Mouse (Mus musculus) Muller cell, postnatal 12 days (primary cell): ENCODE data around the gene Setd2.
A peak's percentile ranks its signal among the peaks of the same experiment; 100 is the strongest.

Experiments used
- DNase-seq: peaks from one replicate; pipeline ENCODE4 v3.0.0-alpha.2; 2015; ENCODE audit errors: inconsistent ontology term

Setd2 gene

DNA sequence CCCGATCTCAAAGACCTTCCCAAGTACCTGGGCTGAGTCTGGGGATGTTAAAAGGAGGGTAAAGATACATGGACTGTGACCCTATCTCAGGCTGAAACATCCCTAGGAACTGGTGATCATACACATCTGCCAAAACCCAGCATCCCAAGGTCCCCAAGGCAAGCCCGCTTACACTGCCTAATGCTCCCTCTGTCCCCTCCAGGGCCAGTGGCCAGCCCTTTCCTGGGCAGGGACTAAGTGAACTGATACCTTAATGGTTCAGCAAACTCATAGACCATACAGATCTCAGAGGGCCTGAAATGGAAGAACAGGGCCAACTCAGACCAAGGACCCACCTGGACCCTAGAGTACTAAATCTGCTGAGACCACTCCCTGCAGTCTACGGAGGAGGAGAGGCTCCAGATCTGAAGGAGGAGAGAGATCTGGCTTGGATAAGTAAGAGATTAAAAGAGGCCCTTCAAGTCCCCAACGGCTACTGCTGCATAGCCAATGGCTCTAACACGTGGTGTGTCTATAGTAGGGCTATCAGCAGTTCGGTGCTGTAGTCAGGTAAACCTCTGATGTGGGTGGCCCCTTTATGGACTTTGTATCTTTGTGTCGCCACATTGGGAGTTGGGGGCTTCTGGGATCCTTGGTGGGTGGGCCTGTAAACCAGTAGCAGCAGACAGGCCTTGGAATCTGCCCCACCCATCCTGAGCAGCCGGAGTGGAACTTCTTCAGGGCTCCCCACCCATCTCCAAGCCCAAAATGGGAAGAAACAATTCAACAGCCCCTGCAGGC lies 91.2 kb downstream of the Setd2 start:
- no peak for DNase-seq

DNA sequence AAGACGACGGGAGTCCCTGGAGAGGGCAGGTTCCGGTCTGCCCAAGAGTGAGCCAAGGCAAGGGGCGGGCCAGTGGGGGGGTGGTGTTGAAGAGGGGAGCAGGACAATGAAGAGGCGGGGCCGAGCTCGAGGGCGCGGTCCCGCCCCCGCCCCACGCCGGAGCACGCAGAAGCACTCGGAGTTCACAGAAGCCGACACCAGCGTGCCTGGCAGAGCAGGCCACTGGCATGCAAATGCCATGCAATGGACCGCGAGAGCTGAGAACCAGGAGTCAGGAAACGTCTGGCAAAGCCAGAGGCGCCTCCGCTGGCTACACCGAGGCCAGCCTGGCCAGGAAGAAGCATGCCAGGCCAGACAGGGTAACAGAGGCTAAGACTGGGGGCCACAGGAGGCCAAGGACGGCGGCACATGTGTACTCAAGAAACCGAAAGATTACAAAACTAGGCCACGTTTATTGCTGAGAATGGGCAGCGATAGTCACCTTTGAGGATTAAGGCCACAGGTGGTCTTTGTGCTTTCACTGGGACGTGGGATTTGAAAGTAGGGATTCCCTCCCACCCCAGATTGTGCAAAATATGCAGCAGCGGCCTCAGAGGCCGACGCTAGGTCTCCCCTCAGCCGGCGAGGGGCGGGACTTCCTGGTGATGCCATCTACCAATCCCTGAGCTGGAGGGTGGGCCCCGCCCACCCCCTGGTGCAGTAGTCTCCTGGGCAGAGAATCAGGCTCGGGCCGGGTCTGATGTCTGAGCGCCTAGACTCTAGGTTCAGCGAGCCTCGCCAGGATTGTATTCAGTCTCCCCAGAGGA lies 92.2 kb downstream of the Setd2 start, which contains the start of gene Nradd:
Nradd (minus strand) TSS at position 92 of the 806 bp plus-strand sequence.
- DNase-seq: peak; percentile 97

DNA sequence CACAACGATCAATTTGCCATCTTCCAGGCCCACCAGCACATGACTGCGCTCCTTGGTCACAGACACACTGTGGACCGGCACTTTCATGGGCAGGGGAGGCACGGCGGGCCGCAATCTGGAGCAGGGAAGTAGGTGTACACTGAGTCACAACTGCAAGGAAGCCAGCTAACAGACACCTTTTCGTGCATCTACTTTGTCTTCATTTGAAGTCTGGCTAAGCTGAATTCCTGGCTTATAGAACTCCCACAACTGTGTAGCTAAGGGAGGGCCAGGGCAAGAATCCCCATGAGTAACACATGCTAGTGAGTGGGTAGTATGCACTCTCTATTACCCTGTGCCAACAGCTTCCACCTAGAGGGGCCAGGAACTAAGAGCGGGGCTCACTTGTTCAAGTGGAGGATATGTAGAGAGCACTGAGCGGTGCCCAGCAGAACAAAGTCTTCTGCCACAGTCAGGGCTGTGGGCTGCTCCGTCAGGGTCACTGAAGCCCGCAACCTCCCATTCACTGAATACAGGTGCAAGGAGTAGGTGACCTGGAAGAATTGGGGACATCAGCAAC lies 93.0 kb downstream of the Setd2 start:
- no peak for DNase-seq

DNA sequence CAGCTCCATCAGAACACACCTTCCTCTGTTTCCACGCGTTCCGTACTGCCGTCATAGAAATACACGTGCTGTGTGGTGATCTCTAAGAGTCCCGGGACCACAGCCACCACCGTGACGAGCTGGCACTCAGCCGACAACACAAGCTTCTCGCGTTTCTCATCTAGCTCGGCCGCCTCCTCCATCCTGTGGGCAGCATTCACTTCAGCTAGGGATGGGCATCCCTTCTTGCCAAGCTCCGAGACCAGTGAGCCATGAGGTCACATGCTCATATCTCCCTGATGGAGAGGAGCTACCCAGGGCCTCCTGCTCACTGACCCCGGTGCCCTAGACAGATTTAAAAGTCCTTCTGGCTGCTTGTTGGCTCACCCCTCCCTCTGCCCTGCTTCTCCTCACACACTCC lies 97.8 kb downstream of the Setd2 start:
- DNase-seq: peak; percentile 47

DNA sequence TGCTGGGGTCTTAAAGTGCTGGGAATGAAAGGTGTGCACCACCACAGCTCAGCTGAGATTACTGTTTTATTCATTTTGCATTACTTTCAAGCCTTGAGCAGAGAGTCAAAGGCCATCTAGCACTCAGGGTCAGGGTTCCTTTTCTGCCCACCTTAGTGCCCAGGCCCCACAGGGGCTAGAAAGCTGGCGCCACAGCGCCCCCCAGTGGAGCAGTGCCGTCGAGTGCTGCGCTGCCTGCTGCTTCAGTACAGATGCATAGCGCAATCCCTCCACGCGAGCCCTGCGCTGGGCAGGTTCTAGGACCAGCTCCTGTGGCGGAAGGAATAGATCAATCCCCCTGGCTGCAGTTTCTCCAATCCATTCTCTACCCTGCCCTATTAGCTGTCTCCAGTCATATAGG lies 98.8 kb downstream of the Setd2 start:
- DNase-seq: peak; percentile 46

DNA sequence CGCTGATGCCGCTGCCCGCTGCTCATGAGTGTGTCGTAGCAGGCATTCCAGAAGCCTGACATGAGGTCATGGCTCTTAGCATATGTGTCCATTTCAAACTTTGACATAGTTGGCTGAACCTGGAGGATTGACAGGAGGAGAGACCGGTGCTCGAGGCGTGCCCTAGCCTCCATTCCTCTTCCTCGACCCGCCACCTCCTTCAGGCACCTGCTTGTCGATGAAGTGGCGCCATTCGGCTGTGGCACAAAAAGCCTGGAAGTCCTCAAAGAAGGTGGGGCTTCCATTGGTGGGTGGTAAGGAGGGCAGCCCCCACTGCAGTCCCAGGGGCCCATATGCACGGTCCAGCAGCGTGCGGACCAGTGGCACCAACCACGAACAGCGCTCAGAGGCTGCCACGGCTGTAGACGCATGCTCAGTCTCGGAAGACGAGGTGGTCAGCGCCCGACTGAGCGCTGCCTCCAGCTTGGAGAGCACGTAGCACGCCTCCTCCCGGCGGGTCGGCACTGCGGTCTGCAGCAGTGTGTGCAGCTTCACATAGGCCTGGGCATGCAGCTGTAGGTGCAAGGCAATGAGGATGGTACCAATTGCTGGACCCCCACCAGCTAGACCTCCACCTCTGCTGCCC lies 99.4 kb downstream of the Setd2 start:
- no peak for DNase-seq

DNA sequence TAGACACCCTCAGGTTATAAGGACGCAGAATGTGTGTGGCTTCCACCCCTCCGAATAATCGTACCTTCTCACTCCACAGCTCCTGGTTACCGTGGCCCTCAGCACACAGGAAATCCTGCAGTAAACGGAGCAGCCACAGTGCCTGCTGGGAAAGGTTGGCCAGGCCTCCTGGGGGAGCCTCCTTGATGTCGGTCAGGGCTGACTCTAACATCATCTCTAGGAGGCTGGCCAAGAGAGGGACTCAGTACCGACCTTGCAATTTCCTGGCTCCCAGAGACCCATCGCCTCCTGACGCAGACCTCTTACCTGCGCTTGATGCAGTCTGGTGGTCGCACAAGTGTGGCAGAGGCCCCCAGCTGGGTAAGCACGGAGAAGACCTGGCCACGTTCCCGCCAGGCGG lies 100.3 kb downstream of the Setd2 start:
- no peak for DNase-seq

DNA sequence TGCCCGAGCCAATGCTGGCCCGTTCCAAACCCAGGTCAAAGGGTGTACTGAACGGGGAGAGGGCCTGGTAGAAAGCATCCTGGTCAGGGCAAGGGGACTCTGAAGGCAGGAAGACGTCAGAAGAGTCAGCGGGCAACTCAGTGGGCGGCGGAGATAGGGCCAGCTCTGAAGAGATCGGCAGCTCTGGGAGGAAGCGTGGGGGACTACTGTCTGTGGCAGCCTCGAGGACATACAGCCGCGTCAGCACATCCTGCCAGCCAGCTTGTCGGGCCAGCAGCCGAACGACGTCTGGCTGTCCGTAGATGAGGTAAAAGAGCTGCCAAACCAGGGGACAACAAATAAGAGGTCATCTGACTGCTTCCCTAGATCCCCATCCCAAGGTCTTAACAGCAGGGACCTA lies 101.5 kb downstream of the Setd2 start:
- DNase-seq: no peak

DNA sequence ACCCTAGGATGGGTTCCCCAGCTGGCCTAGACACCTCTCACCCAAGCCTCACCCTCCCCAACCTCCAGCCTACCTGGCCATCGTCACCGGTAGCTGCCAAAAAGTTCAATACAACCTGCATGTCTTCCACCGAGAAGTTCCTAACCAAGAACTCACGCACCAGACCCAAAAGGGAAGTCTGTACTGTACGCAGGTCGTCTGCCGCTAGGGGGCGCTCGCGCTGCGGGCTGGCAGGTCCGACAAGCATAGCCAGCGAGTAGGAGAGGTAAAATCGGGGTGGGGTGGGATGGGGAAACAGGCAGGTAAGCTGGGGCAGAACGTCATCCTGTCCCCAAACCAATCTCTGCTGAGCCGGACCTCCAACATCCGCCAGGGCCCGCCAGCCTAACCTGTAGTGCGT lies 102.8 kb downstream of the Setd2 start:
- peak; percentile 73 for DNase-seq

DNA sequence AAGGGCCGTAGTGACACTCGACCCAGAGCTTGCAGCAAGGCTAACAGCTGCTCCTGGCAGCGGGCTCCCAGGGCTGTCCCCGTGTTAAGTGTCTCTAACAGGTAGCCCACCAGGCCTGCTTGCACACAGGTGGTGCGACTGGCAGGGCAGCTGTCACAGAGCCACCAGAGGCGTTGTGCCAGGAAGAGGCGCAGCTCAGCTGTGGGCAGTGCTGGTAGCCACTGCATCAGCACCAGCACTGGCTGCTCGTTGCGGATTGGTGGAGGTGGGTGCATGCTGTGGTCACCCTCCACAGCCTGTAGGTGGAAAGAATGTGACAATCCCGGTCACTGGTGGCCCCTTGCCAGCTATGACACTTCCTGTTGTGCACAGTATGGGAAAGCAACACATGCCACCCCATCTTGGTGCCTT lies 106.2 kb downstream of the Setd2 start:
- no peak for DNase-seq

DNA sequence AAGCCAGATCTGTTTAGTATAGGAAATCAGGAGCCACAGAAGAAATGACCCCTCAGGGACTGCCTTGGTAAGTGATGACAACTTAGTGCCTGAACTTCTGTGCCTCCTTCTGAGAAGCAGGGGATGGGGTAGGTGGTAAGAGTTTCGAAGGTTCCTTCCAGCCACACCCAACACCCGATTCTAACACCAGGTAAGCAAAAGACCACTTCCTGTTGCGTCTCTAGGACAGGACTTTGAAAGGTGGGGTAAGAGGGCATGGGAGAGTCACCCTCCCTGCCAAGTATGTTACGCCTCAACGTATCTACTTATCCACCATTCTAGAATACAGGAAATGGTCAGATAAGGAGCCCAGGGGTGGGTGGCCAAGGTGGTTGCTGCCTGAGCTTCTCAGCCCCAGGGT lies 108.6 kb downstream of the Setd2 start:
- no peak for DNase-seq

DNA sequence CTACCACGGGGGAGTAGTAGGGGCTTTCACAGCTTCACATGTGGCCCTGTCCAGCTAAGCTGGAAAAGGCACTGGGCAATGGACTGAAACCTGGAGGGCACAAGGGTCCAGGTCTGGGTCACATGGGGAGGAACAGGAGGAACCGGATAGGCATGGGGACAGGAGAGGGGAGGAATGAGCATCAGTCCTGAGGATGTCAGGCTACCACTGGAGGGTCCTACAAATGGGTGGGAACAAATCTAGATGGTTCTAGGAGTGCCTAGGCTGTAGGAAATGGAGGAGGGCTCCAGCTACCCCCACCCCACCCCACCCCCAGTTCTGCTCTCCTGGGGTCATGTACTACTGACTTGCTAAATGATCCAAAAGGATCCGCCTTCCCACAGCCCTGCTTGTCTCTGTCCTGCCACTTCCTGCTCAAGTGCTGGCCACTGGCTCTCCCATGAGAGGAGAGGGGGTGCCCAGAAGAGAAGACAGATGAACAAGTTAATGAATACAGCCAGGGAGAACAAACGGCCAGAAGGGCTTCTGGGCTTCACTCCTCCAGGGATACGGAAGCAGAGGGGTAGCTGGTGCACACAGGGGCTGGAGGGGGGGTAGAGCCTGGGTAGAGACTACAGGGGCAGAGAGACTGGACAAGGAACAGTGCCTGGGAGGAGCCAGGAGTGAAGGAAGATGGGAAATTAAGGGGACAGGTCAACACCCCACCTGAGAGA lies 110.6 kb downstream of the Setd2 start:
- no peak for DNase-seq

DNA sequence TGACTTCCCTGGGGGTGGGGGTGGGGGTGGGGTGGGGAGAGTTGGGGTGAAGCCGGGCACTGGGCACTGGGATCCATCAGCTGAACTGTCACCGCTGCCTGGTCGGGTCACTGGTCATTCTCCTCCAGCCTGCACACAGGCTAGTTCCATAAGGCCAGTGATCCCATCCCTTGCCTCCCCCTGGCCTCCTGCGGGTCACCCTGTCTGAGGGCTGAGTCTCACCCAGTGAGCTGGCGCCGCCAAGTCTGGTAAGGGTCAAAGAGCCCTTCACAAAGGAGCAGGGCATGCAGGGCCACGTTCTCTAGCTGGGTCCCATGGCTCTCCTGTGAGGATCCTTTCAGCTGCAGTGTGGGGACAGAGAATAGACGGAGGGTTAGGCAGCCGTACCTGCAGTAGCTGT lies 111.4 kb downstream of the Setd2 start:
- DNase-seq: no peak

DNA sequence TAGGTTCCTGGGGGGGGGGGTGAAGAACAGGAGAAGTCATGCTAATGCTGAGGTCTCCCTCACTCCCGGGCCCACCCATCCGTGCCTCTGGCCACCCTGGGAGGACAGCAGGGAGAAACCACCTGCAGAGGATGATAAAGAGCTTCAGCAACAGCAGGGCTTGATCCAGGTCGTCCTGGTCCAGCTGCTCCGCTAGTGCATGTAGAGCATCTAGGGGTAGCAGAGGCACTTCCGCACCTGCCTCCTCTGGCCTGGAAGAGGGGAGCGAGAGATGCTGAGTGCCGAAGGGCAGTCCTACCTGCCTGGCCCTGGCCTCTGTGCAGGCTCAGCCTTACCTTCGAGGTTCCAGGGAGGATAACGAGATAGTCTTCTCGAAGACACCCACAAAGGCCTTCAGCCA lies 111.9 kb downstream of the Setd2 start:
- no peak for DNase-seq

DNA sequence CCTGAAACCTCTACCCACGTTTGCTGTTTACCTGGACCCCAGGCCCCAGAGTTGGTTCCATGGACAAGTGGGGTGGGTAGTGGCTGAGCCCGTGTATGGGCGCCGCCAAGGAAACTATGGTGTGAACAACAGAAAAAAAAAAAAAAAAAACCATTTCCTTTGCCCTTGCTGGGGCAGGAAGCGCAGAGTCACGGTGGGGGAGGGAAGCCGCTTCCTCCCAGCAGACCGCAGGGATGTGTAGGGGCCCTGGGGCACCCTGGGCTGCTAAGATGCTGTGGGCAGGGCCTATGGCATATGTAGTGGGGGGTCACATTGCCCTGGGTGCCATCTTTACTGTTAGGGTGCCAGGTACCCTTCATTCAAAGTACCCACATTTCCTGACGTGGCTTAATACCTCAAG lies 112.8 kb downstream of the Setd2 start:
- DNase-seq: no peak

DNA sequence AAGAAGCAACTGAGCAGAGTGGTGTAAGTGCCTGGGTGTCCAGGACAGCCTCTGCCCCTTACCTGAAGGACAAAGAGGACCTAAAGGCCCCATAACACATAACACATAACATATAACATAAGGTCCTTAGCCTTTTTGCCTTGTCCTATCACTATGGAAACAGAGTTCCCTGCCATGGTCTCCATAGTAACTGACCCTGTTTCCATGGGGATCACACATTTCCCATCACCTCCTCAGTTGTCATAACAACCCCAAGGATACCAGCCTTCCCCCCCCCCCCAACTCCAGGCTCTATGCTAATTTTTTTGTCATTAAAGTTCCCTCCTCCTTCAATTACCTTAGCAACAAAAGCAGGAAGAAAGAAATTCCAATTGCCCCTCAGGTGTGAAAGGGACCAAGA lies 117.4 kb downstream of the Setd2 start:
- DNase-seq: no peak

DNA sequence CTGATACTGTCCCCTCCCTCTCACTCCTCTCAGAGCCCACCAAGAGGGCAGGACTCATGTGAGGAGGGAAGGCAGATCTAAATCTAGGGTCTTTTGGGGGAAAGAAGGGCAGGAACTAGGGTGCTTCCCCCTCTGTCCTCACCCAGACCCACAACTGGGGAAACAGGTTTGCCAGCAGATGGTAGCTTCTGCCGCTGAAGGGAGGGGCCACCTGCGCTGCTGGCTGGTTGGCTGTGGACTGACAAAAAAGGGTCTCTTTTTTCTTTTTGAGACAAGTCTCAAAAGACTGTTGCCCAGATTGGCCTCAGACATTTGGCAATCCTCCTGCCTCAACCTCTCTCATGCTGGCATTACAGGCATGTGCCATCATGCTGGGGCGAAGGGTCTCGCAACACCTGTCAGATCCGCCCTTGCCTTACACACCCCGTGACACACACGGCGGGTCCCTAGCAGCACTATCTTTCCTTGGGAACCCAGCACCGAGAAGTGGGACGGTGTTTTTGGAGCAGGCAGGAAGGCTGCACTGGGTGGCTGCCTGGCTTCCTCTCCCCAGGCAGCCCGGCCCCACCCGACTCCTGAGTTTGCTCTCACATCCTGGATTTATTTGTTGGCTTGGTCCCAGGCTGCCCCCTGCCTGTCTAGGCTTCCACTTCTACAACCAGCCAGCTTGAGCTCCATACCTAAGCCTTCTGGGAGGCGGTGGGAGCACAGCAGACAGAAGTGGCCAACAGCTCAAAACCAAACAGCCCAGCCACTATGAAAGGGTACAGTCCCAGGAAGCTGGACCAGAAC lies 119.7 kb downstream of the Setd2 start:
- DNase-seq: no peak

DNA sequence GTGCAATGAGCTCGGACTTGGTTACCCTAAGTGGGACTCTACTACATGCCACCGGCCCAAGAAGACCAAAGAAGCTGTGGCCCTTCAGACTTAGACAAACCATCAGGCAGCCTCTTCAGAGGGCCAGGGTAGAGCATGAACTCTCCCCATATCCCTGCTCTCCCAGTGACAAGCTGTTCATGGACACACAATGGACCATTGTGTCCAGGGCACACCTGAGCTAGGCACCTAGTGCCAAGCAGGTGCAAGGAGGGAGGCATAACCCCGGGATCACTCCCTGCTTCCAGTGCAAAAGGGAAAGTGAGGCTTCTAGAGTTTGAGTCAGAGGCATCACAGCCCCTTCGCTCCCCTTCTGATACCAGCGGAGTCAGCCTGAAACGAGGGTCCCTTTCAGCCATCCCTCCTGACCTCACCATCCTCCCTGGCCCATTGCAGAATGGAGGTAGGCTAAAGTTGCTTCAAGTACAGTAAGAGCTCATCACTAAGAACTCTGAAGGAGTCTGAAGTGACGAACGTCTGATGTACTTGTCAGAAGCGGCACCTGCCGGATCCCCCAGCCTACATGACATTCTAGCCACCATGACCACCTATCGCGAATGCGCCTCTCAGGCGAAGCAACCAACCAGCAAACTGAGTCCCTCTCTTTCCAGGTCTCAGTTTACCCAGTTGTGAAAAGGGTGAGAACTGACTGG lies 120.7 kb downstream of the Setd2 start:
- no peak for DNase-seq

DNA sequence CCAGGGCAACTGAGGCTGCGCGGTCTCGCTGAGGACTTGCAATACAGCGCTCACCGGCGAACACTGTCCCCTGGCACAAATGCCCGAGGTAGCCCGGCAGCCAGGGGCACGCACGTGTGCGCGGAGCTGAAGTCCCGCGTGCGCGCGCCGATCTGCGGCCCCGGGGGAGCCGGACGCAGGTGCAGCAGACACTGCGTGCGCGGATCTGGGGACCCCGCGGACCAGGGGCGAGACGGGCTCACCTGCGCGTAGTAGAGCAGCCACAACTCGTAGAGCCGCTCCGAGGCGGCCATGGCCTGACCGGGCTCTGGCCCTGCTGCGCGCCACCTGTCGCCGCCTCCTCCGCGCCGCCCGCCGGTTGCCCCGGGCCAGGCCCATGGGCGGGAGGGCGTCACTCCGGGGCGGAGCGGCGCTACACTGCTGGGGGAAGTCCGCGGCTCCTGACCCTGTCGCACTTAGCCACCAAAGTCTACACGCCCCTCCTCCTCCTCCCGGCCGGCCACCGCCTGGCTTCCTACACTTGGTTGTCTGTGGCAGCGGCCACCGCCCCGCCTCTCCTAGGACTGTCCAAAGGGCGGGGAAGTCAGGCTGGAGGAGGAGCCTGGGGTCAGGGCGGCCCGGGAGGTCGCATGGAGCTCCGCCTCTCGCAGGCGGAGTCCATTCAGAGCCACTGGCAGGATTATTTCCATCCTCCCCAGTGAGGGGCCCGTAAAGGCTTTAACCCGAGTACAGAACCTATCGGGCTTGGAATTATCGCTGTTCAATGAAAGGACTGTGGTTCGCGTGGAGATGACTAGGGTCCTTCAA lies 121.5 kb downstream of the Setd2 start, which contains the start of gene Nbeal2:
Nbeal2 (minus strand) TSS at position 507 of the 807 bp plus-strand sequence.
- peak; percentile 98 for DNase-seq
